Mouse (Mus musculus) cerebral cortex, adult 2 months (tissue): ENCODE results near the gene Gm21836.

Experiments
- WGBS: fragments of 180-500 bp; shearing (Covaris S2); methylation state at CpG from one replicate; pipeline ENCODE4 v1.1.7; 2018; 5-methylcytosine and 5-hydroxymethylcytosine counted together

The Gm21836 gene

GRCm38 (mm10) chr9:124493693-124494092 lies at the start of gene Gm21836:
Gene Gm21836 (minus strand): TSS chr9:124493793.
- 91% methylated on average over 2 of the region's 2 CpGs for WGBS

GRCm38 (mm10) chr9:124480361-124480980 lies 13.1 kb downstream of the Gm21836 start:
- WGBS: 66% methylated on average over 12 of the region's 15 CpGs

GRCm38 (mm10) chr9:124478081-124478480 lies 15.5 kb downstream of the Gm21836 start:
- WGBS: 47% methylated on average over 3 of the region's 3 CpGs

DNA sequence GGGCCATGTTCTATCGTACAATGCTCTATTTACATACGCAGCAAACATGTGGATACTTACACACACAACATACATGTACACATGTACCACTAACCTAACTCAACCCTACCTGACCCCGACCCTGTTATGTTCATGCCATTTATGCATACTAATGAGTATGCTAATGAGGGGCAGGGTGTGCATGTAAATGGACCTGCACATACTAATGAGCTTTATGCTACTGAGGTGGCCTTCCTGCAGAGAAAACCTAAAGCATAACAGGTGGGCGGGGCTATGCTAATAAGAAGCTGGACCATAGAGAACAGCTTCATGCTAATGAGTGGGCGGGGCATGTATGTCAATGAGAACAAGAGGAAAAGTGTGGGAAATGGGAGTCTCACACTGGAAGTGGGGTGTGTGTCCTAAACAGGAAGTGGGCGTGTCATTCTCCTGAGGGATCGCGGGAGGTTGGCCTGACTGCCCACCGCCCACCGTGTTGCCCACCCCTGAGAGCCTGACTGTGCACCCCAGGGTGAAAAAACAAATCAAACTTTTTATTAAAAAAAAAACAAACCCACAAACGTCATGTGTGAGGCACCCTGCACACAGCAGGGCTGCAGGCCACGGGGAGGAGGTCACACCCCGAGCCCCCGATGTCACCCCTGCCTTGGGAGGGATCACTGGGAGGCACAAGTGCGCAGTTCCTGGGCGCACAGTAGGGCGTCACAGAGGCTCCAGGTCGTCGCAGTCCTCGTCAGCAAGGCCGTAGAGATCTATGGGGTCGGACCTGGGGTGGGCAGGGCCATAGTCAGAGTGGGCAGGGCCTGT lies 17.3 kb downstream of the Gm21836 start, which contains the start of gene Ppp2r3d:
Gene Ppp2r3d (minus strand): TSS at position 803 of the 807 bp plus-strand sequence.
- WGBS: 96% methylated on average over 22 of the region's 22 CpGs

GRCm38 (mm10) chr9:124475689-124476088 lies 17.9 kb downstream of the Gm21836 start:
- 87% methylated on average over 15 of the region's 15 CpGs for WGBS

- WGBS: 7% methylated on average over 1 of the region's 1 CpGs
Observed at GRCm38 (mm10) chr9:124456572-124456971, 37.0 kb downstream of the Gm21836 start.
